Mouse (Mus musculus): ENCODE results near the gene Zfhx3. TPM values are rescaled to one million over a fixed set of nuclear protein-coding genes. Genes with fewer than 3 reads are reported as not detected.
A peak's percentile ranks its signal among the peaks of the same experiment; 100 is the strongest.

Gene Zfhx3
- polyA plus RNA-seq, 1 experiment from 2014 or later = 13.9 TPM

GRCm38 (mm10) chr8:108762567-108762966 is 820.1 kb downstream of the Zfhx3 start:
- Histone ChIP-seq H3K4me3 (replicated peaks) (no peak overlapping the region), H3K27ac (replicated peaks) (no peak overlapping the region), H3K9ac (no peak overlapping the region), H3K4me2 (replicated peaks) (no peak overlapping the region), H3K36me3 (no peaks in the 10 kb centered on the region), H3K9me3 (replicated peaks) (no peaks in the 10 kb centered on the region), H3K27me3 (no peaks in the 10 kb centered on the region), H3K4me1 (peaks cover 56% of the 10 kb centered on the region)
- WGBS = 27% methylated on average over 7 of the region's 7 CpGs
- no peak for ATAC-seq (ENCODE audit: insufficient number of reproducible peaks, low FRiP score, low TSS enrichment, low read depth)

- peak overlapping the region; percentile 61; the same call in 1 of the 2 replicates for H3K27ac ChIP-seq (replicated peaks)
- H3K4me3 ChIP-seq (replicated peaks) = no peak overlapping the region
- H3K4me2 ChIP-seq (replicated peaks) = no peak overlapping the region
- H3K36me3 ChIP-seq = no peaks in the 10 kb centered on the region
- 38% methylated on average over 19 of the region's 19 CpGs for WGBS
- H3K9me3 ChIP-seq (replicated peaks) = no peaks in the 10 kb centered on the region
- no peaks in the 10 kb centered on the region for H3K27me3 ChIP-seq
- ATAC-seq (ENCODE audit: insufficient number of reproducible peaks, low FRiP score, low TSS enrichment, low read depth) = no peak
- peaks cover 36% of the 10 kb centered on the region for H3K4me1 ChIP-seq
- no peak overlapping the region for H3K9ac ChIP-seq
These were observed 822.2 kb downstream of the Zfhx3 start for GRCm38 (mm10) chr8:108764403-108765194.

DNA sequence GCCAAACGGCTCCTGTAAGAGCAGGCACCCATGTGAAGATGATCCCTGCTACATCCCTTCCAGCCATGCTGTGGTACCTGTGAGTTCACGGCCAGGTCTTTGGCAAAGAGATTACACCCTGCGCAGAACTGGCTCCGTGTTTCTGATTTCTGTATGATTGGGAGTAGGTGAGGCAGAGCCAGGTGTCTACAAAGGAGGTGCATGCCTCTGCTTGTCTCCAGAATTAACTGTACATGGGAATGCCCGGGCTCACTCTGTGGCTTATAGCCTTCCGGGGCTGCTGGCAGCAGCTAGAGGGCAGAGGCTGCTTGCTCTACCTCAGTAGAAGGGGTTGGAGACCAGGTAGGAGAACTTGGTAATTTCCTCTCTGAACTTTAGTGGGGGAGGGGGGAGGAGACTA is 823.7 kb downstream of the Zfhx3 start:
- H3K4me3 ChIP-seq (replicated peaks) = no peak overlapping the region
- 65% methylated on average over 6 of the region's 6 CpGs for WGBS
- H3K9me3 ChIP-seq (replicated peaks) = no peaks in the 10 kb centered on the region
- peaks cover 33% of the 10 kb centered on the region for H3K4me1 ChIP-seq
- no peak overlapping the region for H3K27ac ChIP-seq (replicated peaks)
- no peaks in the 10 kb centered on the region for H3K36me3 ChIP-seq
- no peaks in the 10 kb centered on the region for H3K27me3 ChIP-seq
- H3K9ac ChIP-seq = no peak overlapping the region
- no peak for ATAC-seq (ENCODE audit: insufficient number of reproducible peaks, low FRiP score, low TSS enrichment, low read depth)
- H3K4me2 ChIP-seq (replicated peaks) = no peak overlapping the region

- 76% methylated on average over 7 of the region's 7 CpGs for WGBS
- Histone ChIP-seq H3K36me3 (no peaks in the 10 kb centered on the region), H3K4me2 (replicated peaks) (no peak overlapping the region), H3K27me3 (no peaks in the 10 kb centered on the region), H3K4me1 (peaks cover 26% of the 10 kb centered on the region), H3K9me3 (replicated peaks) (no peaks in the 10 kb centered on the region), H3K4me3 (replicated peaks) (no peak overlapping the region), H3K27ac (replicated peaks) (no peak overlapping the region), H3K9ac (no peak overlapping the region)
- ATAC-seq (ENCODE audit: insufficient number of reproducible peaks, low FRiP score, low TSS enrichment, low read depth) = no peak
These were observed 825.6 kb downstream of the Zfhx3 start for GRCm38 (mm10) chr8:108768051-108768450.

DNA sequence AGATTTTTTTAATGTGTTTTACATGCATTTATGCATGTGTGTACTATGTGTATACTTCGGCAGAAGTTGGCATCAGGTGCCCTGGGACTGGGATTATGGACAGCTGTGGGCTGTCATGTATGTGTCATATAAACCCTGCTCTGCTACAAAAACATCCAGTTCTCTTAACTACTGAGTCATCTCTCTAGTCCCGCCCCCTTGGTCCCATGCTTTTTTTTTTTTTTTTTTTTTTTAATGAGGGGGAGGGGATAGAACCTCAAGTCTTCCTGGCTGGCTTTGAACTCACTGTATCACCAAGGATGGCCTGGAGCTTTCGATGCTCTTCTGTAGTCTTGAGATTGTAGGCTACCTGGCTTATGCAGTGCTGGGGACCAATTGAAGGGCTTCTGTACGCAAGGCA is 827.9 kb downstream of the Zfhx3 start:
- Histone ChIP-seq H3K27me3 (no peaks in the 10 kb centered on the region), H3K9me3 (replicated peaks) (no peaks in the 10 kb centered on the region), H3K9ac (no peak overlapping the region), H3K27ac (replicated peaks) (no peak overlapping the region), H3K4me2 (replicated peaks) (no peak overlapping the region), H3K36me3 (no peaks in the 10 kb centered on the region), H3K4me1 (peaks cover 19% of the 10 kb centered on the region), H3K4me3 (replicated peaks) (no peak overlapping the region)
- ATAC-seq (ENCODE audit: insufficient number of reproducible peaks, low FRiP score, low TSS enrichment, low read depth) = peak; percentile 18; the same call in 1 of the 2 replicates
- WGBS = 80% methylated on average over 4 of the region's 4 CpGs

DNA sequence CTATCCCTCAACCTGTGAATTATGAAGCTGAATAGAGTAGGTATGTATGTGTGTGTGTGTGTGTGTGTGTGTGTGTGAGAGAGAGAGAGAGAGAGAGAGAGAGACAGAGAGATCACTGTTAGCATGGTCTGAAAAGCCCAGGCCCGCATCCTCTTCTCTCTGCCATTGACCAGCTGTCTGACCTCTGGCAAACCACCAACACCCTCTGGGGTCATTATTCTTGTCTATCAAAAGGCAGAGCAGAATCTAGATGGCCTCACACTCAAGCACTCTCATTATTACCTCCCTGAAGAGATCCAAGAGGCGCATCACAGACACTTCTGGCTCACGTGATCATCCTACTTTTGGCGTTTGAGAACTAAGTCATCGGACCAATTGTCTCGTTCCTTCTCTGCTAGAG is 831.0 kb downstream of the Zfhx3 start:
- H3K4me3 ChIP-seq (replicated peaks) = no peak overlapping the region

GRCm38 (mm10) chr8:108778063-108778462 is 835.6 kb downstream of the Zfhx3 start:
- Histone ChIP-seq H3K9ac (no peak overlapping the region), H3K4me1 (peaks cover 40% of the 10 kb centered on the region), H3K27ac (replicated peaks) (no peak overlapping the region), H3K36me3 (no peaks in the 10 kb centered on the region), H3K9me3 (replicated peaks) (no peaks in the 10 kb centered on the region), H3K4me2 (replicated peaks) (no peak overlapping the region), H3K27me3 (no peaks in the 10 kb centered on the region), H3K4me3 (replicated peaks) (no peak overlapping the region)
- 67% methylated on average over 12 of the region's 12 CpGs for WGBS
- ATAC-seq (ENCODE audit: insufficient number of reproducible peaks, low FRiP score, low TSS enrichment, low read depth) = no peak; the same call in 1 of the 2 replicates

More for the DNA sequence above, 831.0 kb downstream of the Zfhx3 start:
- no peak overlapping the region for H3K4me2 ChIP-seq (replicated peaks)
- H3K9ac ChIP-seq = no peak overlapping the region
- H3K9me3 ChIP-seq (replicated peaks) = no peaks in the 10 kb centered on the region
- peaks cover 36% of the 10 kb centered on the region for H3K4me1 ChIP-seq
- no peaks in the 10 kb centered on the region for H3K27me3 ChIP-seq
- no peak for ATAC-seq (ENCODE audit: insufficient number of reproducible peaks, low FRiP score, low TSS enrichment, low read depth)
- H3K27ac ChIP-seq (replicated peaks) = no peak overlapping the region
- H3K36me3 ChIP-seq = no peaks in the 10 kb centered on the region
- 90% methylated on average over 6 of the region's 6 CpGs for WGBS

DNA sequence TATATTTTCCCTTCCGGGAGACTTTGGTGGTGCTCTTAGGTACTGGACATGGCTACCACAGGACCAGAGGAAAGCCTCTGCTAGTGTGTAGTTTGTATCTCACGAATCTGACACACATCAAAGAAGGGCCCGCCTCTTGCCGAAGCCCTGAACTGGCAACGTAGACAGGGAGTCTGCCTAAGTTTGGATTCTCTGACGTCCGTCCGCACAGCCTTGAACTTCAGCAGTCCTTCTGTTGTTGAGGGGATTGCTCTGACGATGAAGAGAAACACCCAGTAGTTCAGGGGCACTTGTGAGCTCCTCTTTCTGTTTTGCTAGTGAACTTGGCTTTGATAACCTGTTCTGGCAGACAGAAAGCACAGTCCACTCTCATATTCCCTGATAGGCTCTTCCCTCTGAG is 836.1 kb downstream of the Zfhx3 start:
- WGBS = 80% methylated on average over 9 of the region's 9 CpGs
- peaks cover 40% of the 10 kb centered on the region for H3K4me1 ChIP-seq

GRCm38 (mm10) chr8:108780766-108781165 is 838.3 kb downstream of the Zfhx3 start:
- ATAC-seq (ENCODE audit: insufficient number of reproducible peaks, low FRiP score, low TSS enrichment, low read depth) = no peak
- Histone ChIP-seq H3K9ac (no peak overlapping the region), H3K4me1 (peaks cover 26% of the 10 kb centered on the region), H3K4me3 (replicated peaks) (no peak overlapping the region), H3K27me3 (no peaks in the 10 kb centered on the region), H3K4me2 (replicated peaks) (no peak overlapping the region), H3K9me3 (replicated peaks) (no peaks in the 10 kb centered on the region), H3K36me3 (no peaks in the 10 kb centered on the region), H3K27ac (replicated peaks) (no peak overlapping the region)
- 80% methylated on average over 6 of the region's 6 CpGs for WGBS

More for the DNA sequence above, 836.1 kb downstream of the Zfhx3 start:
- no peak overlapping the region for H3K27ac ChIP-seq (replicated peaks)
- no peak overlapping the region for H3K9ac ChIP-seq
- no peak overlapping the region for H3K4me3 ChIP-seq (replicated peaks)
- ATAC-seq (ENCODE audit: insufficient number of reproducible peaks, low FRiP score, low TSS enrichment, low read depth) = no peak
- H3K36me3 ChIP-seq = no peaks in the 10 kb centered on the region
- no peaks in the 10 kb centered on the region for H3K9me3 ChIP-seq (replicated peaks)
- H3K4me2 ChIP-seq (replicated peaks) = no peak overlapping the region
- H3K27me3 ChIP-seq = no peaks in the 10 kb centered on the region

- H3K4me1 ChIP-seq = peaks cover 24% of the 10 kb centered on the region
These were observed 838.7 kb downstream of the Zfhx3 start for GRCm38 (mm10) chr8:108781192-108781591.

DNA sequence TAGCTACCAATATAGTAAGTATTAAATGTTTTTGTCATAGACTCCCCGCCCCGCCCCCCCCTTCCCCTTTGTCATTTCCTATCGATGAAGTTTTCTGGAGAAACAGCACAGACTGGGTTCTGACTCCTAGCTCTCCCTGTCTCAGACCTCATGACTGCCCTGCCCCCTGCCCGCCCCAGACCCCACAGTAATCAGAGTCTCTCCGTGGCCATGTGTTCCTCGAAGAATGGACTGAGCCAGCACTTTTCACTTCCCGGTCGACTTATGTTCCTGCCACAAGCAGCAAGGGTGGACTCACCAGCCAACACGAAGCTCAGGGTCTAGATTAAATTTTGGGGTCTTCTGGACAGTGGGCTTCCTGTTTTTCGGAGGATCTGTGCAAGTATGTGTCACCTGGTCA is 840.7 kb downstream of the Zfhx3 start:
- Histone ChIP-seq H3K9me3 (replicated peaks) (no peaks in the 10 kb centered on the region), H3K4me3 (replicated peaks) (no peak overlapping the region), H3K36me3 (no peaks in the 10 kb centered on the region), H3K4me1 (peaks cover 8% of the 10 kb centered on the region), H3K9ac (no peak overlapping the region), H3K4me2 (replicated peaks) (no peak overlapping the region), H3K27ac (replicated peaks) (no peak overlapping the region), H3K27me3 (no peaks in the 10 kb centered on the region)
- ATAC-seq (ENCODE audit: insufficient number of reproducible peaks, low FRiP score, low TSS enrichment, low read depth) = no peak; the same call in 1 of the 2 replicates
- 49% methylated on average over 10 of the region's 10 CpGs for WGBS

More at GRCm38 (mm10) chr8:108781192-108781591, 838.7 kb downstream of the Zfhx3 start:
- no peaks in the 10 kb centered on the region for H3K36me3 ChIP-seq
- no peaks in the 10 kb centered on the region for H3K9me3 ChIP-seq (replicated peaks)
- WGBS = 60% methylated on average over 5 of the region's 5 CpGs
- H3K4me2 ChIP-seq (replicated peaks) = no peak overlapping the region
- no peak overlapping the region for H3K9ac ChIP-seq
- no peaks in the 10 kb centered on the region for H3K27me3 ChIP-seq
- no peak overlapping the region for H3K27ac ChIP-seq (replicated peaks)
- ATAC-seq (ENCODE audit: insufficient number of reproducible peaks, low FRiP score, low TSS enrichment, low read depth) = no peak
- H3K4me3 ChIP-seq (replicated peaks) = no peak overlapping the region
